Mouse (Mus musculus): ENCODE measurements around the gene Grm2. TPM values are rescaled to one million over a fixed set of nuclear protein-coding genes. Genes with fewer than 3 reads are reported as not detected.

The Grm2 gene
- total RNA-seq, 2 experiments from 2014 or later: 66.1 to 71.2 TPM

Other genes with a start within 250 kb of the Grm2 start
- gene Rpl29, start 226.6 kb downstream of the Grm2 start, total RNA-seq (2021): 100 to 1,000 TPM; 274 to 289 TPM
- gene Acy1, start 217.8 kb downstream of the Grm2 start, total RNA-seq (2021): 10 to 100 TPM; 14.3 to 16.8 TPM
- 10 to 100 TPM; 11.6 to 12.2 TPM for gene Abhd14b, start 208.6 kb downstream of the Grm2 start, total RNA-seq (2021)
- gene Abhd14a, start 208.4 kb downstream of the Grm2 start, total RNA-seq (2021): 10 to 100 TPM; 32.1 to 34.9 TPM
- gene Pcbp4, start 202.8 kb downstream of the Grm2 start, total RNA-seq (2021): 100 to 1,000 TPM; 186 to 198 TPM
- gene Gpr62, start 190.1 kb downstream of the Grm2 start, total RNA-seq (2021): 10 to 100 TPM; 12.4 to 12.7 TPM
- gene Rrp9, start 180.1 kb downstream of the Grm2 start, total RNA-seq (2021): 10 to 100 TPM; 28.5 to 29.2 TPM
- 1 to 10 TPM; 3.8 to 5.0 TPM for gene Parp3, start 179.1 kb downstream of the Grm2 start, total RNA-seq (2021)
- gene Iqcf1, start 156.1 kb downstream of the Grm2 start, total RNA-seq (2021): not detected
- not detected for gene Iqcf5, start 141.5 kb downstream of the Grm2 start, total RNA-seq (2021)
- gene Iqcf3, start 94.5 kb downstream of the Grm2 start, total RNA-seq (2021): not detected
- not detected for gene Iqcf4, start 85.1 kb downstream of the Grm2 start, total RNA-seq (2021)
- gene Iqcf6, start 29.5 kb downstream of the Grm2 start, total RNA-seq (2021): not detected
- 10 to 100 TPM; 91.9 to 97.1 TPM for gene Tex264, start 29.8 kb upstream of the Grm2 start, total RNA-seq (2021)
- gene Rad54l2, start 133.1 kb upstream of the Grm2 start, total RNA-seq (2021): 10 to 100 TPM; 15.4 to 16.6 TPM
- gene Dcaf1, start 165.8 kb upstream of the Grm2 start, total RNA-seq (2021): 10 to 100 TPM; 32.5 to 33.7 TPM
- gene Rbm15b, start 231.3 kb upstream of the Grm2 start, total RNA-seq (2021): 10 to 100 TPM; 57.4 to 61.2 TPM
- gene Manf, start 235.9 kb upstream of the Grm2 start, total RNA-seq (2021): 100 to 1,000 TPM; 158 to 159 TPM